Mouse (Mus musculus) neural tube, embryonic 13.5 days (tissue): ENCODE data around the gene Plxnd1. TPM values are rescaled to one million over a fixed set of nuclear protein-coding genes. Genes with fewer than 3 reads are reported as not detected.

ENCODE experiments used
- ATAC-seq: fragments of 200-750 bp; cut with Nextera tagmentation; 2 replicates; pipeline ENCODE4 v1.8.0; 2017; ENCODE audit warnings: low read depth, mild to moderate bottlenecking, moderate TSS enrichment, moderate library complexity
- H3K27ac ChIP-seq: fragments of 300-500 bp; sonication (generic); replicated peaks from 2 replicates; pipeline ENCODE4 v1.5.1; 2015; ENCODE audit warnings: moderate library complexity, mild to moderate bottlenecking, inconsistent platforms
- H3K27me3 ChIP-seq: fragments of 300-500 bp; sonication (generic); 2 replicates; pipeline ENCODE4 v1.6.1; 2015; ENCODE audit warnings: mild to moderate bottlenecking, inconsistent platforms
- H3K36me3 ChIP-seq: fragments of 300-500 bp; sonication (generic); 2 replicates; pipeline ENCODE4 v1.6.1; 2015; ENCODE audit warnings: mild to moderate bottlenecking, inconsistent platforms
- H3K4me1 ChIP-seq: fragments of 300-500 bp; sonication (generic); replicated peaks from 2 replicates; pipeline ENCODE4 v1.6.1; 2015; ENCODE audit warnings: inconsistent platforms
- H3K4me2 ChIP-seq: fragments of 300-500 bp; sonication (generic); 2 replicates; pipeline ENCODE4 v1.6.1; 2015; ENCODE audit warnings: inconsistent platforms, mild to moderate bottlenecking, moderate library complexity
- H3K4me3 ChIP-seq: fragments of 300-500 bp; sonication (generic); 2 replicates; pipeline ENCODE4 v1.5.1; 2015; ENCODE audit warnings: mild to moderate bottlenecking, inconsistent platforms
- H3K9ac ChIP-seq: fragments of 300-500 bp; sonication (generic); 2 replicates; pipeline ENCODE4 v1.6.1; 2015; ENCODE audit warnings: moderate library complexity, mild to moderate bottlenecking, inconsistent platforms
- H3K9me3 ChIP-seq: fragments of 300-500 bp; sonication (generic); 2 replicates; pipeline ENCODE4 v1.6.1; 2016; ENCODE audit warnings: inconsistent platforms
- WGBS: fragments of 180-500 bp; shearing (Covaris S2); methylation state at CpG from one replicate; pipeline ENCODE4 v1.1.7; 2015; 5-methylcytosine and 5-hydroxymethylcytosine counted together
- polyA plus RNA-seq: library from polyadenylated mRNA; unstranded; fragments of >200 nt; fragmentation: Nextera tagmentation; extraction: Ambion mirVana; gene quantifications from 2 replicates; pipeline ENCODE4 v1.2.1, GENCODE M21; 2015

The Plxnd1 gene
- polyA plus RNA-seq, 1 experiment from 2014 or later = 17.8 TPM

- WGBS = 40% methylated on average over 23 of the region's 23 CpGs
- Histone ChIP-seq H3K4me3 (no peak overlapping the region), H3K4me1 (peaks cover 3% of the 10 kb centered on the region), H3K27me3 (no peaks in the 10 kb centered on the region), H3K9ac (no peak overlapping the region), H3K27ac (no peak overlapping the region), H3K36me3 (no peaks in the 10 kb centered on the region), H3K4me2 (no peak overlapping the region), H3K9me3 (no peaks in the 10 kb centered on the region)
- no peak for ATAC-seq
These were observed 32.2 kb downstream of the Plxnd1 start for GRCm38 (mm10) chr6:115962439-115963085.

- Histone ChIP-seq H3K9ac (no peak overlapping the region), H3K4me2 (no peak overlapping the region), H3K4me3 (no peak overlapping the region), H3K9me3 (no peaks in the 10 kb centered on the region), H3K27ac (no peak overlapping the region), H3K27me3 (no peaks in the 10 kb centered on the region), H3K4me1 (peaks cover 12% of the 10 kb centered on the region), H3K36me3 (no peaks in the 10 kb centered on the region)
- 88% methylated on average over 3 of the region's 3 CpGs for WGBS
- no peak for ATAC-seq
These were observed 33.1 kb downstream of the Plxnd1 start for GRCm38 (mm10) chr6:115961743-115962142.

- peaks cover 16% of the 10 kb centered on the region for H3K4me1 ChIP-seq
- no peak overlapping the region for H3K4me3 ChIP-seq
- ATAC-seq = no peak
- no peak overlapping the region for H3K4me2 ChIP-seq
- 90% methylated on average over 19 of the region's 19 CpGs for WGBS
- no peaks in the 10 kb centered on the region for H3K9me3 ChIP-seq
- no peaks in the 10 kb centered on the region for H3K36me3 ChIP-seq
- H3K27me3 ChIP-seq = no peaks in the 10 kb centered on the region
- H3K9ac ChIP-seq = no peak overlapping the region
- no peak overlapping the region for H3K27ac ChIP-seq
These were observed 34.5 kb downstream of the Plxnd1 start for GRCm38 (mm10) chr6:115960322-115960721.

GRCm38 (mm10) chr6:115959151-115959691 is 35.6 kb downstream of the Plxnd1 start:
- Histone ChIP-seq H3K36me3 (no peaks in the 10 kb centered on the region), H3K27me3 (no peaks in the 10 kb centered on the region), H3K4me3 (no peak overlapping the region), H3K4me2 (no peak overlapping the region), H3K4me1 (peaks cover 16% of the 10 kb centered on the region), H3K9ac (no peak overlapping the region), H3K9me3 (no peaks in the 10 kb centered on the region), H3K27ac (no peak overlapping the region)
- WGBS = 81% methylated on average over 7 of the region's 7 CpGs
- ATAC-seq = no peak

- Histone ChIP-seq H3K4me1 (peaks cover 16% of the 10 kb centered on the region), H3K27ac (no peak overlapping the region), H3K9me3 (no peaks in the 10 kb centered on the region), H3K36me3 (no peaks in the 10 kb centered on the region), H3K9ac (no peak overlapping the region), H3K4me2 (no peak overlapping the region), H3K4me3 (no peak overlapping the region), H3K27me3 (no peaks in the 10 kb centered on the region)
- ATAC-seq = no peak
- 91% methylated on average over 9 of the region's 9 CpGs for WGBS
These were observed 36.4 kb downstream of the Plxnd1 start for GRCm38 (mm10) chr6:115958445-115958844.

GRCm38 (mm10) chr6:115957681-115958080 is 37.1 kb downstream of the Plxnd1 start:
- no peak overlapping the region for H3K9ac ChIP-seq
- no peak for ATAC-seq
- peaks cover 16% of the 10 kb centered on the region for H3K4me1 ChIP-seq
- 55% methylated on average over 6 of the region's 6 CpGs for WGBS
- H3K4me3 ChIP-seq = no peak overlapping the region
- no peak overlapping the region for H3K4me2 ChIP-seq
- 0 out of 2 replicates have a peak overlapping the region, but pooled peaks have one; percentile 9 for H3K27ac ChIP-seq
- no peaks in the 10 kb centered on the region for H3K36me3 ChIP-seq
- H3K27me3 ChIP-seq = no peaks in the 10 kb centered on the region
- H3K9me3 ChIP-seq = no peaks in the 10 kb centered on the region

GRCm38 (mm10) chr6:115956922-115957601 is 37.7 kb downstream of the Plxnd1 start:
- H3K4me2 ChIP-seq = no peak overlapping the region
- no peak overlapping the region for H3K9ac ChIP-seq
- H3K27ac ChIP-seq = 0 out of 2 replicates have a peak overlapping the region, but pooled peaks have one; percentile 9
- no peaks in the 10 kb centered on the region for H3K27me3 ChIP-seq
- no peaks in the 10 kb centered on the region for H3K36me3 ChIP-seq
- WGBS = 42% methylated on average over 16 of the region's 16 CpGs
- H3K4me1 ChIP-seq = peaks cover 16% of the 10 kb centered on the region
- peak; percentile 29; the same call in 1 of the 2 replicates for ATAC-seq
- H3K4me3 ChIP-seq = no peak overlapping the region
- H3K9me3 ChIP-seq = no peaks in the 10 kb centered on the region

- H3K27ac ChIP-seq = no peak overlapping the region
- no peak overlapping the region for H3K9ac ChIP-seq
- H3K4me2 ChIP-seq = no peak overlapping the region
- H3K4me3 ChIP-seq = no peak overlapping the region
- no peaks in the 10 kb centered on the region for H3K9me3 ChIP-seq
- H3K4me1 ChIP-seq = peaks cover 16% of the 10 kb centered on the region
- H3K27me3 ChIP-seq = no peaks in the 10 kb centered on the region
- H3K36me3 ChIP-seq = no peaks in the 10 kb centered on the region
- 89% methylated on average over 13 of the region's 13 CpGs for WGBS
- peak; percentile 4; the same call in 1 of the 2 replicates for ATAC-seq
These were observed 38.3 kb downstream of the Plxnd1 start for GRCm38 (mm10) chr6:115956418-115956921.

GRCm38 (mm10) chr6:115955664-115956063 is 39.1 kb downstream of the Plxnd1 start:
- no peak for ATAC-seq
- Histone ChIP-seq H3K4me3 (no peak overlapping the region), H3K27me3 (no peaks in the 10 kb centered on the region), H3K4me1 (peaks cover 16% of the 10 kb centered on the region), H3K27ac (no peak overlapping the region), H3K9ac (no peak overlapping the region), H3K36me3 (no peaks in the 10 kb centered on the region), H3K4me2 (no peak overlapping the region), H3K9me3 (no peaks in the 10 kb centered on the region)
- 84% methylated on average over 11 of the region's 11 CpGs for WGBS

GRCm38 (mm10) chr6:115955169-115955568 is 39.6 kb downstream of the Plxnd1 start:
- H3K9ac ChIP-seq = no peak overlapping the region
- no peaks in the 10 kb centered on the region for H3K9me3 ChIP-seq
- no peaks in the 10 kb centered on the region for H3K36me3 ChIP-seq
- peaks cover 16% of the 10 kb centered on the region for H3K4me1 ChIP-seq
- H3K4me2 ChIP-seq = no peak overlapping the region
- H3K27ac ChIP-seq = no peak overlapping the region
- no peak overlapping the region for H3K4me3 ChIP-seq
- WGBS = 83% methylated on average over 4 of the region's 4 CpGs
- H3K27me3 ChIP-seq = no peaks in the 10 kb centered on the region
- ATAC-seq = no peak

GRCm38 (mm10) chr6:115954506-115955074 is 40.2 kb downstream of the Plxnd1 start:
- H3K4me2 ChIP-seq = no peak overlapping the region
- no peaks in the 10 kb centered on the region for H3K9me3 ChIP-seq
- no peak overlapping the region for H3K27ac ChIP-seq
- H3K4me1 ChIP-seq = peaks cover 16% of the 10 kb centered on the region
- WGBS = 73% methylated on average over 9 of the region's 9 CpGs
- ATAC-seq = no peak
- no peaks in the 10 kb centered on the region for H3K36me3 ChIP-seq
- H3K27me3 ChIP-seq = no peaks in the 10 kb centered on the region
- H3K9ac ChIP-seq = no peak overlapping the region
- H3K4me3 ChIP-seq = no peak overlapping the region

- ATAC-seq = peak; percentile 53; the same call in 1 of the 2 replicates
- WGBS = 44% methylated on average over 6 of the region's 6 CpGs
- no peaks in the 10 kb centered on the region for H3K27me3 ChIP-seq
- H3K4me3 ChIP-seq = no peak overlapping the region
- H3K36me3 ChIP-seq = no peaks in the 10 kb centered on the region
- H3K9me3 ChIP-seq = no peaks in the 10 kb centered on the region
- peak overlapping the region; percentile 49; the same call in 1 of the 2 replicates for H3K27ac ChIP-seq
- H3K9ac ChIP-seq = no peak overlapping the region
- H3K4me1 ChIP-seq = peaks cover 9% of the 10 kb centered on the region; the same call in 1 of the 2 replicates
- no peak overlapping the region for H3K4me2 ChIP-seq
These were observed 48.4 kb downstream of the Plxnd1 start for GRCm38 (mm10) chr6:115946389-115946788.
